Mouse (Mus musculus) CH12.LX (cell line): ENCODE measurements around the gene Lrp4. TPM values are rescaled to one million over a fixed set of nuclear protein-coding genes. Genes with fewer than 3 reads are reported as not detected.

Source experiments
- DNase-seq: peaks from one replicate; pipeline ENCODE4 v3.0.0-alpha.2; 2013; ENCODE audit errors: extremely low read depth
- H3K27ac ChIP-seq: 2 replicates; pipeline ENCODE4 v1.5.1; 2012; ENCODE audit warnings: low read depth, mild to moderate bottlenecking, control low read depth, moderate library complexity; ENCODE audit not compliant: insufficient read depth
- H3K27me3 ChIP-seq: replicated peaks from 2 replicates; pipeline ENCODE3; 2012; ENCODE audit warnings: inconsistent platforms
- H3K36me3 ChIP-seq, 2 experiments: replicated peaks in 1 of 2; 2 replicates each; pipeline versions ENCODE3 to v1.6.1; 2012; ENCODE audit warnings: inconsistent platforms in 1 of 2, low read length in 1 of 2, mild to moderate bottlenecking in 1 of 2, mixed read lengths in 1 of 2, moderate library complexity in 1 of 2; ENCODE audit not compliant: control insufficient read depth in 1 of 2, insufficient read depth in 1 of 2
- H3K4me1 ChIP-seq, 2 experiments: 2 replicates each; pipeline ENCODE4 v1.6.1; 2012; ENCODE audit warnings: inconsistent platforms in 1 of 2, moderate library complexity in 1 of 2; ENCODE audit not compliant: insufficient read depth in 2 of 2, control insufficient read depth in 1 of 2
- H3K4me2 ChIP-seq: 2 replicates; pipeline ENCODE4 v1.6.1; 2012; ENCODE audit warnings: low read depth, mild to moderate bottlenecking, control low read depth; ENCODE audit not compliant: poor library complexity, insufficient read depth, severe bottlenecking
- H3K4me3 ChIP-seq, 3 experiments: fragments of 150-350 bp in 1 of 3; sonication (generic) in 1 of 3; replicated peaks in 1 of 3; 2 replicates each; pipeline versions ENCODE3 to v1.5.1; 2011 to 2012; ENCODE audit warnings: low read depth in 2 of 3, low read length in 2 of 3, mild to moderate bottlenecking in 2 of 3, moderate library complexity in 2 of 3, control low read depth in 1 of 3, improper control_type of control experiment in 1 of 3, inconsistent platforms in 1 of 3, mixed read lengths in 1 of 3; ENCODE audit not compliant: poor library complexity in 1 of 3
- H3K79me2 ChIP-seq: replicated peaks from 2 replicates; pipeline ENCODE4 v1.6.1; 2012; ENCODE audit warnings: mild to moderate bottlenecking, moderate library complexity; ENCODE audit not compliant: control insufficient read depth, poor library complexity, insufficient read depth, severe bottlenecking; ENCODE audit errors: extremely low read depth
- H3K9ac ChIP-seq: 2 replicates; pipeline ENCODE4 v1.6.1; 2012; ENCODE audit warnings: low read depth, mild to moderate bottlenecking, control low read depth, moderate library complexity; ENCODE audit not compliant: insufficient read depth
- H3K9me3 ChIP-seq: replicated peaks from 2 replicates; pipeline ENCODE3; 2012; ENCODE audit warnings: low read length, inconsistent platforms, mixed read lengths
- CHD2 ChIP-seq: IDR thresholded peaks from 2 replicates; pipeline ENCODE4 v1.6.1; 2011; ENCODE audit warnings: low read length, improper control_type of control experiment
- E2F4 ChIP-seq: IDR thresholded peaks from 2 replicates; pipeline ENCODE4 v1.6.1; 2011; ENCODE audit warnings: low read depth, low read length, improper control_type of control experiment; ENCODE audit not compliant: insufficient replicate concordance
- ELF1 ChIP-seq: IDR thresholded peaks from 2 replicates; pipeline ENCODE4 v1.6.1; 2014; ENCODE audit warnings: low read depth, mild to moderate bottlenecking, inconsistent platforms, low read length, improper control_type of control experiment
- EP300 ChIP-seq: IDR thresholded peaks from 2 replicates; pipeline ENCODE4 v1.6.1; 2011; ENCODE audit warnings: low read length, improper control_type of control experiment
- HCFC1 ChIP-seq: IDR thresholded peaks from 2 replicates; pipeline ENCODE4 v1.6.1; 2012; ENCODE audit warnings: low read depth, mild to moderate bottlenecking, inconsistent platforms, low read length, improper control_type of control experiment
- JUND ChIP-seq: conservative IDR thresholded peaks from 2 replicates; pipeline ENCODE4 v1.6.1; 2011; ENCODE audit warnings: low read depth, low read length, improper control_type of control experiment
- MAFK ChIP-seq: IDR thresholded peaks from 2 replicates; pipeline ENCODE4 v1.6.1; 2011; ENCODE audit warnings: low read length, improper control_type of control experiment; ENCODE audit not compliant: insufficient replicate concordance
- MAX ChIP-seq: IDR thresholded peaks from 2 replicates; pipeline ENCODE4 v1.6.1; 2011; ENCODE audit warnings: low read length, improper control_type of control experiment
- MXI1 ChIP-seq: IDR thresholded peaks from 2 replicates; pipeline ENCODE4 v1.6.1; 2011; ENCODE audit warnings: mild to moderate bottlenecking, low read depth, low read length, improper control_type of control experiment
- MYC ChIP-seq: IDR thresholded peaks from 2 replicates; pipeline ENCODE4 v1.6.1; 2011; ENCODE audit warnings: low read depth, mild to moderate bottlenecking, improper control_type of control experiment, low read length
- NELFE ChIP-seq: IDR thresholded peaks from 2 replicates; pipeline ENCODE4 v1.6.1; 2011; ENCODE audit warnings: low read depth, low read length, improper control_type of control experiment
- NRF1 ChIP-seq: IDR thresholded peaks from 2 replicates; pipeline ENCODE4 v1.6.1; 2014; ENCODE audit warnings: low read depth, mild to moderate bottlenecking, inconsistent platforms, low read length, improper control_type of control experiment, moderate library complexity
- PAX5 ChIP-seq: IDR thresholded peaks from 2 replicates; pipeline ENCODE4 v1.6.1; 2012; ENCODE audit warnings: low read length, inconsistent platforms, mixed read lengths
- POLR2A ChIP-seq: IDR thresholded peaks from 2 replicates; pipeline ENCODE4 v1.6.1; 2011; ENCODE audit warnings: low read depth, mild to moderate bottlenecking, improper control_type of control experiment, low read length
- RAD21 ChIP-seq: IDR thresholded peaks from 2 replicates; pipeline ENCODE4 v1.6.1; 2011; ENCODE audit warnings: low read depth, mild to moderate bottlenecking, low read length, improper control_type of control experiment, moderate library complexity
- SIN3A ChIP-seq: IDR thresholded peaks from 2 replicates; pipeline ENCODE4 v1.6.1; 2012; ENCODE audit warnings: low read length, improper control_type of control experiment, inconsistent platforms
- SMC3 ChIP-seq: IDR thresholded peaks from 2 replicates; pipeline ENCODE4 v1.6.1; 2011; ENCODE audit warnings: low read depth, low read length, improper control_type of control experiment
- ZC3H11A ChIP-seq: IDR thresholded peaks from 2 replicates; pipeline ENCODE4 v1.6.1; 2012; ENCODE audit warnings: low read depth, mild to moderate bottlenecking, inconsistent platforms, low read length, improper control_type of control experiment
- ZNF384 ChIP-seq: IDR thresholded peaks from 2 replicates; pipeline ENCODE4 v1.6.1; 2012; ENCODE audit warnings: low read depth, low read length, improper control_type of control experiment, inconsistent platforms
- dilution Hi-C: fragments of 300-500 bp; cut with MboI; formaldehyde crosslinking; loops from 2 replicates; pipeline ENCODE4 v1.14.3; 2020; ENCODE audit warnings: low sequenced_read_pairs; ENCODE audit not compliant: extremely low pct_unique_long_range_greater_than_20kb, extremely low pct_ligation_motif_present
- in situ Hi-C: fragments of 300-500 bp; cut with MboI; formaldehyde crosslinking; loops from 3 replicates; pipeline ENCODE4 v1.14.3; 2019; ENCODE audit warnings: low sequenced_read_pairs, low pct_ligation_motif_present, low pct_unique_long_range_greater_than_20kb, mixed read lengths
- polyA plus RNA-seq: library from polyadenylated mRNA; unstranded; fragments of >175 nt; gene quantifications from 2 replicates; pipeline ENCODE4 v1.2.1, GENCODE M21; 2012; ENCODE audit warnings: low read depth; ENCODE audit not compliant: insufficient read length
- total RNA-seq, 2 experiments: library from RNA; depleted of rRNA; stranded (reverse); fragments of 300-350 nt in 1 of 2; fragments of >200 nt in 1 of 2; gene quantifications; 2 replicates each; pipeline ENCODE4 v1.2.3; 2012 to 2014

Gene Lrp4
- total and polyA plus RNA-seq, 3 experiments: 0.91 to 5.9 (median 1.0) TPM

DNA sequence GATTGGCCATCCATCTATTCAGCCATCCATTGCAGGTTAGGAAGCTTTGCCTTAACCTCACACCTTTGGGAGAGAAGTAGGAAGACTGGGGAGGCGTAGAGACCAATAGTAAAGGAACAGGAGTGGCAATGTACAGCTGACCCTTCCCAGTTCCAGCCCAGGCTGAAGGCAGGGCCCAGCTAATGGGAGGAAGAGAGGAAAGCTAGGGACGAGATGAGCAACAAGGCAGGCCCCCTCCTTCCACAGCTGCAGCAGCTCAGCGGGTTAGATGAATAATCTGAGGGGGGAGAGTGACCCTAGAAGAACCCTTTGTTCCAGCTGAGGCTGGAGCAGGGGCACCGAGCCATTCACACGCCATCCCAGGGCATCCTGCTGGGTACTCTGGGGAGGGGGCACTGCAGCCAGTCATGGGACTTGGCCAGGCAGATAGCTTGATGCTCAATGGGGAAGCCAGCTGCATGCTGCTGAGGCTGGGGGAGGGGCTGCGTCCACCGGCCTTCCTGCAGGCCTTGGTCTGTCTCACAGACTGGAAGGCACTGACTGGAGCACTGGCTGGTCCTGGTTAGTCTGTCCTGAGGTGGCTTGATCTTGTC is 12.8 kb downstream of the Lrp4 start:
- no peak for DNase-seq
- in situ Hi-C loops (no loop called here), dilution Hi-C loops (no loop called here)
- Histone ChIP-seq H3K9ac (no peak overlapping the region), H3K79me2 (no peaks in the 10 kb centered on the region), H3K4me3 (no peak overlapping the region), H3K9me3 (no peaks in the 10 kb centered on the region), H3K4me2 (no peak overlapping the region), H3K27me3 (peaks cover 2% of the 10 kb centered on the region), H3K27ac (no peak overlapping the region), H3K4me1 (peaks cover 0 to 16% of the 10 kb centered on the region in 2 experiments; a peak in 2 of 4 replicates), H3K36me3 (peaks cover 6 to 16% of the 10 kb centered on the region in 2 experiments)
- TF ChIP-seq PAX5 (no peak), MYC (no peak), RAD21 (no peak), MAFK (no peak), HCFC1 (no peak)

DNA sequence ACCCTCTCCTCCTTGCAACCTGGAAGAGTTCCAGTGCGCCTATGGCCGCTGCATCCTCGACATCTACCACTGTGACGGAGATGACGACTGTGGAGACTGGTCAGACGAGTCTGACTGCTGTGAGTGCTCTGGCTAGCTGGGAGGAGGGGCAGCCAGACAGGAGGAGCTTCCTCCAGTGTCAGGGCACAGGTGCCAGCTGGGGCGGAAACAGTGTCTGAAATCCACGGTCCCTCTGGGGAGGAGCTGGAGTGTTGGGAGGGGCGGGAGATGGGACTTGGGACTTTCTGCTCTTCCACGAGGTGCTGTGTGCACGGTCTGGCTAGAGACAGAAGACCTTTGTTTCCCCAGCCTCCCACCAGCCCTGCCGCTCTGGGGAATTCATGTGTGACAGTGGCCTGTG is 17.0 kb downstream of the Lrp4 start:
- peaks cover 15 to 31% of the 10 kb centered on the region in 2 experiments for H3K36me3 ChIP-seq
- TF ChIP-seq JUND: no peak
- TF ChIP-seq CHD2: no peak
- TF ChIP-seq MXI1: no peak
- TF ChIP-seq NRF1: no peak
- TF ChIP-seq SIN3A: no peak
- TF ChIP-seq MYC: no peak
- TF ChIP-seq NELFE: no peak
- no peak for TF ChIP-seq ELF1
- no peak for TF ChIP-seq E2F4
- TF ChIP-seq SMC3: no peak
- TF ChIP-seq MAX: no peak
- no peak for TF ChIP-seq ZC3H11A
- no peak for TF ChIP-seq HCFC1
- TF ChIP-seq POLR2A: no peak
- TF ChIP-seq ZNF384: no peak
- TF ChIP-seq EP300: no peak
- TF ChIP-seq, all 38 proteins: peak for 0
- Histone ChIP-seq H3K4me1 (peaks cover 0 to 38% of the 10 kb centered on the region in 2 experiments; a peak in 3 of 4 replicates), H3K9me3 (no peaks in the 10 kb centered on the region), H3K27ac (no peak overlapping the region), H3K79me2 (no peaks in the 10 kb centered on the region), H3K4me3 (no peak overlapping the region), H3K27me3 (peaks cover 2% of the 10 kb centered on the region), H3K4me2 (no peak overlapping the region), H3K9ac (no peak overlapping the region)
- in situ Hi-C loops (no loop called here), dilution Hi-C loops (no loop called here)
- DNase-seq: no peak
